Mouse (Mus musculus): ENCODE results near the gene Mrps31.

DNA sequence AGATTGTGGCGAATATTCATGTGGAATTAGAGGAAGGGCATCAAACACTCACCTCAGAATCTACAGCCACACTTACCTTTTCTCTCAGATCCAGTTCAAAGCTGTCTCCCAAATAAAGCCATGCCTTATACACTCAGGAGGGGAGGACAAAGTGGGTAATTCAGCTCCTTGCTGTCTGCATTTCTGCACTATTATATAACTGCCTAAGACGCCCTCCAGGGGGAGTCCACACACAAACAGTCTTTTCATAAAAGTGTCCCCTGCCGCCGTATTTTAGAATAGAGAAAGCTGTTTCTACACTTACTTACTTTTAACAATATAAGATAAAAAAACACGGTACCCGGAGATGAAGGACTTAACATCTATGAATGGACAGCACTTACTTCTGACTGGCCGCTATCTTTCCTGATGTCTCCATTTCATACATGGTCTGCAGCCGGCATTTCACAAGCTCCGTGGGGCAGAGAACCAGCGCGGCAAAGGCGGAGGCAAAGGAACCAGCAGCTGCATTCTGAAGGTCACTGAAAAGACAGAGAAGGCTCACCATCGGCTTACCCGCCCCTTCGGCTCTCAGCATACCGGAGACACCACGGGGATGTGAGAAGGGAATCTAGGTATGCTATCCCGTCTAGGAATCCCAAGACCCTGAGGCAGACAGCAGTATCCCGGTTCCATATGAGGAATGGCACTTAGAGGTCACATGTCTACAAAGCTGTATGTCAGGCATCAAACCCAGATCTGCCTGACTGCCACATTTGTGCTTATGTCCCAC, 28.2 kb upstream of the Mrps31 start:
- TF ChIP-seq CTCF (IDR thresholded peaks at IDR 0.05; ENCODE audit: low read depth, low read length) (no peak), POLR2A (IDR thresholded peaks at IDR 0.05; ENCODE audit: insufficient read depth, low read length) (no peak), EP300 (IDR thresholded peaks at IDR 0.05; ENCODE audit: insufficient read depth, low read depth, low read length) (no peak)
